Mouse (Mus musculus) kidney, adult 2 months (tissue): ENCODE results near the gene Camta2. TPM values are rescaled to one million over a fixed set of nuclear protein-coding genes. Genes with fewer than 3 reads are reported as not detected.

ENCODE experiments used
- DNase-seq: peaks from one replicate; pipeline ENCODE4 v3.0.0; 2021
- H3K27ac ChIP-seq: fragments of 200-500 bp; 2 replicates; pipeline ENCODE4 v1.5.1; 2012; ENCODE audit warnings: low read depth, low read length, control low read depth, inconsistent platforms; ENCODE audit not compliant: insufficient read depth
- H3K27me3 ChIP-seq: fragments of 200-500 bp; replicated peaks from 2 replicates; pipeline ENCODE4 v1.6.1; 2012; ENCODE audit warnings: mild to moderate bottlenecking, moderate library complexity, low read length, inconsistent platforms; ENCODE audit not compliant: control insufficient read depth, insufficient read depth
- H3K36me3 ChIP-seq: fragments of 200-500 bp; 2 replicates; pipeline ENCODE4 v1.6.1; 2012; ENCODE audit warnings: mild to moderate bottlenecking, moderate library complexity, low read length, inconsistent platforms; ENCODE audit not compliant: control insufficient read depth, insufficient read depth
- H3K4me1 ChIP-seq: fragments of 200-500 bp; 2 replicates; pipeline ENCODE4 v1.6.1; 2011; ENCODE audit warnings: low read length; ENCODE audit not compliant: control insufficient read depth, insufficient read depth
- H3K4me3 ChIP-seq: fragments of 200-500 bp; 2 replicates; pipeline ENCODE4 v1.5.1; 2011; ENCODE audit warnings: mild to moderate bottlenecking, low read depth, low read length, control low read depth; ENCODE audit not compliant: insufficient read depth
- CTCF ChIP-seq: fragments of 200-500 bp; conservative IDR thresholded peaks from 2 replicates; pipeline ENCODE4 v1.5.1; 2011; ENCODE audit warnings: low read depth, mild to moderate bottlenecking, control low read depth, low read length, moderate library complexity, mixed read lengths; ENCODE audit not compliant: insufficient read depth, insufficient read length
- POLR2A ChIP-seq: fragments of 200-500 bp; IDR thresholded peaks from one replicate; pipeline ENCODE4 v1.6.1; 2011; ENCODE audit warnings: low read depth, low read length, control low read depth
- WGBS: fragments of 180-500 bp; shearing (Covaris S2); methylation state at CpG from one replicate; pipeline ENCODE4 v1.1.7; 2018; 5-methylcytosine and 5-hydroxymethylcytosine counted together
- polyA plus RNA-seq: library from polyadenylated mRNA; depleted of rRNA; stranded (reverse); fragments of >200 nt; gene quantifications from 2 replicates; pipeline ENCODE4 v1.2.3, GENCODE M21; 2012

Gene Camta2
- polyA plus RNA-seq, 1 experiment: 28.7 TPM

- no peak overlapping the region for H3K27ac ChIP-seq
- 53% methylated on average over 6 of the region's 6 CpGs for WGBS
Measured at GRCm38 (mm10) chr11:70657573-70657972, 30.3 kb downstream of the Camta2 start.

GRCm38 (mm10) chr11:70656964-70657363 is 30.9 kb downstream of the Camta2 start, which contains the start of gene Eno3:
Gene Eno3 (plus strand): TSS chr11:70657202.
- Histone ChIP-seq H3K4me3 (peak within 1 kb of the TSS; percentile 100), H3K27ac (peak within 1 kb of the TSS; percentile 93), H3K36me3 (no peaks in the 10 kb centered on the region), H3K27me3 (no peaks in the 10 kb centered on the region), H3K4me1 (peaks cover 10% of the 10 kb centered on the region; the same call in 1 of the 2 replicates)
- TF ChIP-seq CTCF: no peak
- no peak for TF ChIP-seq POLR2A
- no peak for DNase-seq
- WGBS: 64% methylated on average over 3 of the region's 3 CpGs

More at GRCm38 (mm10) chr11:70657573-70657972, 30.3 kb downstream of the Camta2 start:
- DNase-seq: no peak
- TF ChIP-seq CTCF (no peak), POLR2A (no peak)
- H3K4me1 ChIP-seq: peaks cover 7% of the 10 kb centered on the region; the same call in 1 of the 2 replicates
- no peaks in the 10 kb centered on the region for H3K27me3 ChIP-seq
- H3K4me3 ChIP-seq: no peak overlapping the region
- H3K36me3 ChIP-seq: no peaks in the 10 kb centered on the region

GRCm38 (mm10) chr11:70656456-70656927 is 31.4 kb downstream of the Camta2 start:
- 49% methylated on average over 16 of the region's 16 CpGs for WGBS
- DNase-seq: peak; percentile 64

GRCm38 (mm10) chr11:70655571-70656455 is 32.1 kb downstream of the Camta2 start:
- 3% methylated on average over 61 of the region's 61 CpGs for WGBS
- Histone ChIP-seq H3K4me1 (peaks cover 12% of the 10 kb centered on the region; the same call in 1 of the 2 replicates), H3K4me3 (peak overlapping the region; percentile 100)

More at GRCm38 (mm10) chr11:70656456-70656927, 31.4 kb downstream of the Camta2 start:
- Histone ChIP-seq H3K4me3 (peak overlapping the region; percentile 100), H3K4me1 (peaks cover 12% of the 10 kb centered on the region; the same call in 1 of the 2 replicates), H3K36me3 (no peaks in the 10 kb centered on the region; the same call in 1 of the 2 replicates), H3K27me3 (no peaks in the 10 kb centered on the region), H3K27ac (peak overlapping the region; percentile 93)
- TF ChIP-seq CTCF (no peak), POLR2A (no peak)

GRCm38 (mm10) chr11:70654923-70655570 is 32.9 kb downstream of the Camta2 start:
- Histone ChIP-seq H3K4me1 (peaks cover 12% of the 10 kb centered on the region; the same call in 1 of the 2 replicates), H3K36me3 (peaks cover 6% of the 10 kb centered on the region; the same call in 1 of the 2 replicates), H3K27ac (peak overlapping the region; percentile 93), H3K27me3 (no peaks in the 10 kb centered on the region), H3K4me3 (peak overlapping the region; percentile 100)
- TF ChIP-seq CTCF (no peak), POLR2A (peak; percentile 38)
- peak; percentile 86 for DNase-seq
- WGBS: under 1% methylated on average over 48 of the region's 48 CpGs

More at GRCm38 (mm10) chr11:70655571-70656455, 32.1 kb downstream of the Camta2 start:
- peak overlapping the region; percentile 93 for H3K27ac ChIP-seq
- TF ChIP-seq CTCF: no peak
- TF ChIP-seq POLR2A: no peak
- DNase-seq: peak; percentile 58
- H3K27me3 ChIP-seq: no peaks in the 10 kb centered on the region
- peaks cover 3% of the 10 kb centered on the region; the same call in 1 of the 2 replicates for H3K36me3 ChIP-seq

- under 1% methylated on average over 45 of the region's 61 CpGs for WGBS
- peak within 1 kb of the TSS; percentile 100 for H3K4me3 ChIP-seq
- TF ChIP-seq CTCF: no peak
- peak; percentile 82 for TF ChIP-seq POLR2A
- peaks cover 12% of the 10 kb centered on the region; the same call in 1 of the 2 replicates for H3K4me1 ChIP-seq
- peak; percentile 83 for DNase-seq
- peak within 1 kb of the TSS; percentile 100 for H3K27ac ChIP-seq
- H3K27me3 ChIP-seq: no peaks in the 10 kb centered on the region
- peaks cover 6% of the 10 kb centered on the region; the same call in 1 of the 2 replicates for H3K36me3 ChIP-seq
Measured at GRCm38 (mm10) chr11:70654198-70654922, 33.5 kb downstream of the Camta2 start, which contains the start of gene Pfn1. Gene Pfn1 (minus strand): TSS chr11:70654644.
